ENCODE assay signal across 9 mouse cellular contexts in the genomic region with DNA sequence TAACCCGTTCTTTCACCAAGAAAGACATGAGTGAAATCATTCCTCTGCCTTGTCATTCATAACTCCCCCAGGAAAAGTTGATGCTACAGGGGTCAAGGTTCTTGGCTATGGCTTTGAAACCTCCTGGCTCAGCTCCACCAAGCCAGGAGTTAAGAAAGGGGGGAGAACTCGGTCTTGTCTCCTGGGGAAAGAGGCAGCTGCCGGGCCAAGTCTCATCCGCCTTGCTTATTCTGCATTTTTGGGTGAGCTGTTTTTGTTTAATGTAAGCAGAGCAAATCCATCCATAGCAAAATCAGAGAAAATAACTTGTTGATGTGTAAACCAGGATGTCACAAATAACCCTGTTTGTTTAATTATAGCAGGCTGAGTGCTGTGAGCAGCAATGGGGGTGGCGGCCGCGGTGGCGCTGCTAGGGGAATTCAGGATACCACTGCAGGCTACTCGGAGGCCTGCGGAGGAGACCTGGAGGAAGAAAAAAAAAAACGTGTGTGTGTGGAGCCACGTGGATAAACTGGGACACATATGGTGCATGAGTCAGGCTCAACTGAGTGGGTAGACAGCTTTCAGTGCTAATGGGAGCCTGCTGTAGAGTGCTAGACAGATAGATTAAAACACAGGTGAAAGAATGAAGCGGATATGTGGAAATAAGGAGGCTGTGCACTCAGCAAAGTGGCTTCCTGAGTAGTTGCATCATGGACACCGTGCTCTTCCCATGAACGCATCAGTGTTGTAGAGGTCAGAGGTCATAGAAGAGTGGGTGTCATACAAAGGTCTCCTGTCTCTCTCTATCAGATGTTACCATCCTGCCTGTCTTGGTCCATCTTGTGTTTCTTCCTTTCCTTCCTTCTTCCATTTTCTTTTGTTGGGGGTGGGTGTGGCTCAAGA.
DNase-seq lines count a peak whose midpoint lies in the region; ATAC-seq and TF ChIP-seq lines count a peak whose summit lies in the region.
"Had no signal": no experiment of that assay in that cellular context is flagged by ENCODE, and none has a peak within 500 bp of the region (broad histone marks: within the 10 kb centered on the region; RNA-seq: fewer than 3 reads in every experiment).

No protein-coding gene starts in this region.

- peak; percentile 3 for DNase-seq in liver, postnatal 0 days
- DNase-seq in liver: no peak
- peak; percentile 34 to 62 for DNase-seq in cerebellum, adult 2 months
- peak; percentile 34 for DNase-seq in heart, postnatal 4 days
- peak; percentile 84 to 85 for DNase-seq in left cerebral cortex, postnatal 36 days (ENCODE audit: low spot score in 2 of 2)
- DNase-seq in thymus, postnatal 4 days: no peak
- DNase-seq in hindbrain, embryonic 10.5 days (ENCODE audit: low spot score): no peak
- DNase-seq in thymus, postnatal 36 days: no peak
- DNase-seq: liver, embryonic 13.5 days had no signal

- no peak overlapping the region for H3K4me3 ChIP-seq in liver, postnatal 0 days (ENCODE audit: low read depth, low read length)
- H3K4me3 ChIP-seq in cerebellum, adult 2 months (replicated peaks; ENCODE audit: insufficient read depth, low read depth, low read length): no peak overlapping the region
- H3K4me3 ChIP-seq in hindbrain, embryonic 10.5 days: no peak overlapping the region
- H3K4me3 ChIP-seq: liver, embryonic 13.5 days had no signal

- no peak overlapping the region for H3K27ac ChIP-seq in liver, postnatal 0 days (ENCODE audit: low read depth)
- H3K27ac ChIP-seq in cerebellum, adult 2 months (ENCODE audit: insufficient read depth, low read length): no peak overlapping the region
- H3K27ac ChIP-seq in hindbrain, embryonic 10.5 days: no peak overlapping the region
- H3K27ac ChIP-seq: liver, embryonic 13.5 days had no signal

- TF ChIP-seq CTCF in liver, postnatal 0 days (IDR thresholded peaks at IDR 0.05; ENCODE audit: low read depth): no peak
- no peak for TF ChIP-seq CTCF in cerebellum, adult 2 months (IDR thresholded peaks at IDR 0.05; ENCODE audit: borderline replicate concordance, insufficient read depth, low read depth, low read length)

- intact Hi-C loops in left cerebral cortex, postnatal 36 days (cut with DNase I): no loop called here

- no peak for TF ChIP-seq POLR2A in cerebellum, adult 2 months (IDR thresholded peaks at IDR 0.05; ENCODE audit: borderline replicate concordance, insufficient read depth, low read length)

- no peak overlapping the region for H3K4me2 ChIP-seq in liver, postnatal 0 days (ENCODE audit: low read depth, low read length)
- H3K4me2 ChIP-seq: liver, embryonic 13.5 days had no signal

- no peaks in the 10 kb centered on the region for H3K36me3 ChIP-seq in liver, postnatal 0 days (replicated peaks; ENCODE audit: insufficient read depth, low read length)
- H3K36me3 ChIP-seq in hindbrain, embryonic 10.5 days: no peaks in the 10 kb centered on the region
- H3K36me3 ChIP-seq: liver, embryonic 13.5 days had no signal

- ATAC-seq in liver, postnatal 0 days: no peak

- H3K9me3 ChIP-seq in liver, postnatal 0 days (ENCODE audit: low read length): no peaks in the 10 kb centered on the region
- peaks cover 1% of the 10 kb centered on the region for H3K9me3 ChIP-seq in hindbrain, embryonic 10.5 days
- H3K9me3 ChIP-seq: liver, embryonic 13.5 days had no signal

- 75% methylated on average over 15 of the region's 15 CpGs for WGBS in liver, postnatal 0 days (ENCODE audit: insufficient replicate concordance)
- 51% methylated on average over 15 of the region's 15 CpGs for WGBS in cerebellum, adult 2 months
- 83% methylated on average over 15 of the region's 15 CpGs for WGBS in hindbrain, embryonic 10.5 days

- H3K9ac ChIP-seq in liver, postnatal 0 days (replicated peaks): no peak overlapping the region
- H3K9ac ChIP-seq: liver, embryonic 13.5 days had no signal

- H3K4me1 ChIP-seq in liver, postnatal 0 days (ENCODE audit: insufficient read depth): no peaks in the 10 kb centered on the region
- H3K4me1 ChIP-seq in cerebellum, adult 2 months (ENCODE audit: control insufficient read depth, insufficient read depth, low read length): peaks cover 7% of the 10 kb centered on the region
- H3K4me1 ChIP-seq in hindbrain, embryonic 10.5 days (replicated peaks): peaks cover 15% of the 10 kb centered on the region
- H3K4me1 ChIP-seq: liver, embryonic 13.5 days had no signal

- no peaks in the 10 kb centered on the region for H3K27me3 ChIP-seq in liver, postnatal 0 days (ENCODE audit: insufficient read depth, low read length)
- no peaks in the 10 kb centered on the region for H3K27me3 ChIP-seq in cerebellum, adult 2 months (ENCODE audit: control insufficient read depth, insufficient read depth, low read length)
- H3K27me3 ChIP-seq in hindbrain, embryonic 10.5 days (ENCODE audit: insufficient read depth, poor library complexity, severe bottlenecking): peaks cover 5% of the 10 kb centered on the region; the same call in 1 of the 2 replicates
- H3K27me3 ChIP-seq: liver, embryonic 13.5 days had no signal

- no peak for TF ChIP-seq EP300 in liver, postnatal 0 days (IDR thresholded peaks at IDR 0.05; ENCODE audit: low read depth)

Comparison
In these comparisons a context has a peak if more than half of its experiments do, and no peak if none do; other contexts are left out.
1. DNase-seq: peak in liver, postnatal 0 days (single experiment), cerebellum, adult 2 months (2 of 2), heart, postnatal 4 days (single experiment) and left cerebral cortex, postnatal 36 days (2 of 2); none in liver (single experiment), thymus, postnatal 4 days (single experiment), hindbrain, embryonic 10.5 days (single experiment) and thymus, postnatal 36 days (0 of 2).